Mouse (Mus musculus) heart, embryonic 16.5 days (tissue): ENCODE results near the gene Dtx1. TPM values are rescaled to one million over a fixed set of nuclear protein-coding genes. Genes with fewer than 3 reads are reported as not detected.

Experiments
- ATAC-seq: fragments of 200-750 bp; cut with Nextera tagmentation; replicated peaks from 2 replicates; pipeline ENCODE4 v1.8.0; 2017; ENCODE audit warnings: moderate number of reproducible peaks; ENCODE audit not compliant: insufficient read depth, low FRiP score; ENCODE audit errors: extremely low read depth
- H3K27ac ChIP-seq: fragments of 300-500 bp; sonication (generic); 2 replicates; pipeline ENCODE4 v1.5.1; 2014; ENCODE audit warnings: mild to moderate bottlenecking, low read length, control low read depth, moderate library complexity
- H3K27me3 ChIP-seq: fragments of 300-500 bp; sonication (generic); 2 replicates; pipeline ENCODE4 v1.6.1; 2014; ENCODE audit warnings: low read length, mixed read lengths; ENCODE audit not compliant: control insufficient read depth, insufficient read depth
- H3K36me3 ChIP-seq: fragments of 300-500 bp; sonication (generic); 2 replicates; pipeline ENCODE4 v1.6.1; 2014; ENCODE audit not compliant: control insufficient read depth, insufficient read depth
- H3K4me1 ChIP-seq: fragments of 300-500 bp; sonication (generic); 2 replicates; pipeline ENCODE4 v1.6.1; 2014; ENCODE audit warnings: low read length, mixed read lengths; ENCODE audit not compliant: control insufficient read depth, insufficient read depth
- H3K4me2 ChIP-seq: fragments of 300-500 bp; sonication (generic); 2 replicates; pipeline ENCODE4 v1.6.1; 2014; ENCODE audit warnings: low read depth, mild to moderate bottlenecking, control low read depth, low read length
- H3K4me3 ChIP-seq: fragments of 300-500 bp; sonication (generic); 2 replicates; pipeline ENCODE4 v1.5.1; 2014; ENCODE audit warnings: mild to moderate bottlenecking, control low read depth, low read length
- H3K9ac ChIP-seq: fragments of 300-500 bp; sonication (generic); 2 replicates; pipeline ENCODE4 v1.6.1; 2014; ENCODE audit warnings: low read length, control low read depth
- H3K9me3 ChIP-seq: fragments of 300-500 bp; sonication (generic); replicated peaks from 2 replicates; pipeline ENCODE4 v1.6.1; 2016; ENCODE audit warnings: low read length; ENCODE audit not compliant: control insufficient read depth
- WGBS: fragments of 180-500 bp; shearing (Covaris S2); extraction: QIAGEN DNeasy Blood & Tissue Kit; methylation state at CpG from one replicate; pipeline ENCODE4 v1.1.7; 2014; 5-methylcytosine and 5-hydroxymethylcytosine counted together
- polyA plus RNA-seq: library from polyadenylated mRNA; unstranded; fragments of >200 nt; fragmentation: Nextera tagmentation; extraction: Ambion mirVana; gene quantifications from 2 replicates; pipeline ENCODE4 v1.2.1, GENCODE M21; 2015

Dtx1 gene
- polyA plus RNA-seq, 1 experiment from 2014 or later, result 11.2 TPM

GRCm38 (mm10) chr5:120644227-120644626, 67.5 kb downstream of the Dtx1 start:
- Histone ChIP-seq H3K9ac (no peak overlapping the region), H3K27ac (no peak overlapping the region), H3K36me3 (no peaks in the 10 kb centered on the region), H3K27me3 (peaks cover 14% of the 10 kb centered on the region), H3K9me3 (no peaks in the 10 kb centered on the region), H3K4me2 (no peak overlapping the region), H3K4me1 (peaks cover 17% of the 10 kb centered on the region), H3K4me3 (no peak overlapping the region)
- WGBS, result 51% methylated on average over 3 of the region's 3 CpGs
- ATAC-seq, result no peak

- Histone ChIP-seq H3K4me1 (peaks cover 10% of the 10 kb centered on the region), H3K27ac (no peak overlapping the region), H3K4me2 (no peak overlapping the region), H3K9me3 (no peaks in the 10 kb centered on the region), H3K27me3 (peaks cover 8% of the 10 kb centered on the region), H3K4me3 (no peak overlapping the region), H3K9ac (no peak overlapping the region), H3K36me3 (no peaks in the 10 kb centered on the region)
- 41% methylated on average over 14 of the region's 14 CpGs for WGBS
- ATAC-seq, result 0 out of 2 replicates have a peak, but pooled peaks have one; percentile 11
These were observed 68.2 kb downstream of the Dtx1 start for GRCm38 (mm10) chr5:120643365-120644085.

- Histone ChIP-seq H3K27me3 (no peaks in the 10 kb centered on the region), H3K4me3 (no peak overlapping the region), H3K27ac (no peak overlapping the region), H3K9me3 (peaks cover 3% of the 10 kb centered on the region; the same call in 1 of the 2 replicates), H3K4me1 (peaks cover 4% of the 10 kb centered on the region; the same call in 1 of the 2 replicates), H3K9ac (no peak overlapping the region), H3K36me3 (no peaks in the 10 kb centered on the region), H3K4me2 (no peak overlapping the region)
- ATAC-seq, result no peak
- WGBS, result 85% methylated on average over 7 of the region's 7 CpGs
These were observed 71.6 kb downstream of the Dtx1 start for GRCm38 (mm10) chr5:120640094-120640493.

GRCm38 (mm10) chr5:120635633-120636032, 76.1 kb downstream of the Dtx1 start:
- Histone ChIP-seq H3K4me2 (no peak overlapping the region), H3K4me1 (peaks cover 2% of the 10 kb centered on the region; the same call in 1 of the 2 replicates), H3K9me3 (peaks cover 8% of the 10 kb centered on the region), H3K4me3 (no peak overlapping the region), H3K27me3 (no peaks in the 10 kb centered on the region; the same call in 1 of the 2 replicates), H3K9ac (no peak overlapping the region), H3K27ac (no peak overlapping the region), H3K36me3 (no peaks in the 10 kb centered on the region)
- WGBS, result 80% methylated on average over 5 of the region's 5 CpGs
- ATAC-seq, result no peak

- H3K4me1 ChIP-seq, result peaks cover 2% of the 10 kb centered on the region; the same call in 1 of the 2 replicates
- H3K9me3 ChIP-seq, result peaks cover 8% of the 10 kb centered on the region
- ATAC-seq, result no peak
- no peak overlapping the region for H3K4me2 ChIP-seq
- H3K36me3 ChIP-seq, result no peaks in the 10 kb centered on the region
- WGBS, result 40% methylated on average over 5 of the region's 5 CpGs
- no peak overlapping the region for H3K27ac ChIP-seq
- no peak overlapping the region for H3K4me3 ChIP-seq
- H3K27me3 ChIP-seq, result peaks cover 3% of the 10 kb centered on the region; the same call in 1 of the 2 replicates
- H3K9ac ChIP-seq, result no peak overlapping the region
These were observed 76.9 kb downstream of the Dtx1 start for GRCm38 (mm10) chr5:120634860-120635259.

- no peak for ATAC-seq
- Histone ChIP-seq H3K9ac (no peak within 1 kb of the TSS), H3K27me3 (peaks cover 5% of the 10 kb centered on the region; the same call in 1 of the 2 replicates), H3K36me3 (no peaks in the 10 kb centered on the region), H3K4me1 (peaks cover 2% of the 10 kb centered on the region; the same call in 1 of the 2 replicates), H3K4me3 (no peak within 1 kb of the TSS), H3K9me3 (peaks cover 8% of the 10 kb centered on the region), H3K27ac (no peak within 1 kb of the TSS), H3K4me2 (no peak within 1 kb of the TSS)
- WGBS, result 36% methylated on average over 9 of the region's 9 CpGs
These were observed 77.6 kb downstream of the Dtx1 start, which contains the start of gene Cfap73 for GRCm38 (mm10) chr5:120634131-120634530. TSS of gene Cfap73 (minus strand) at chr5:120634235.

- H3K27me3 ChIP-seq, result peaks cover 5% of the 10 kb centered on the region; the same call in 1 of the 2 replicates
- ATAC-seq, result no peak
- H3K4me1 ChIP-seq, result peaks cover 8% of the 10 kb centered on the region
- H3K9ac ChIP-seq, result no peak overlapping the region
- no peak overlapping the region for H3K4me3 ChIP-seq
- peaks cover 6% of the 10 kb centered on the region; the same call in 1 of the 2 replicates for H3K36me3 ChIP-seq
- H3K9me3 ChIP-seq, result peaks cover 8% of the 10 kb centered on the region
- WGBS, result 93% methylated on average over 5 of the region's 5 CpGs
- H3K4me2 ChIP-seq, result no peak overlapping the region
- no peak overlapping the region for H3K27ac ChIP-seq
These were observed 79.8 kb downstream of the Dtx1 start for GRCm38 (mm10) chr5:120631892-120632291.

- Histone ChIP-seq H3K9ac (peak overlapping the region; percentile 37; the same call in 1 of the 2 replicates), H3K4me3 (peak overlapping the region; percentile 33)
- WGBS, result 6% methylated on average over 29 of the region's 29 CpGs
These were observed 80.6 kb downstream of the Dtx1 start for GRCm38 (mm10) chr5:120631128-120631527.

More at GRCm38 (mm10) chr5:120631128-120631527, 80.6 kb downstream of the Dtx1 start:
- H3K4me2 ChIP-seq, result peak overlapping the region; percentile 60
- peaks cover 5% of the 10 kb centered on the region; the same call in 1 of the 2 replicates for H3K27me3 ChIP-seq
- H3K4me1 ChIP-seq, result peaks cover 8% of the 10 kb centered on the region
- H3K27ac ChIP-seq, result no peak overlapping the region
- no peak for ATAC-seq
- peaks cover 8% of the 10 kb centered on the region for H3K36me3 ChIP-seq
- peaks cover 8% of the 10 kb centered on the region for H3K9me3 ChIP-seq
